Mouse (Mus musculus) hindbrain, postnatal 0 days (tissue): ENCODE measurements around the gene Gpr152. TPM values are rescaled to one million over a fixed set of nuclear protein-coding genes. Genes with fewer than 3 reads are reported as not detected.
"Not testable (repeated sequence)": the region's sequence is repeated elsewhere in the genome, so short reads cannot be mapped to it uniquely, and the experiment has no call there.

Experiments used
- ATAC-seq: fragments of 200-750 bp; cut with Nextera tagmentation; 2 replicates; pipeline ENCODE4 v1.8.0; 2017; ENCODE audit warnings: mild to moderate bottlenecking, moderate TSS enrichment, moderate library complexity
- DNase-seq: peaks from one replicate; pipeline ENCODE4 v3.0.0-alpha.2; 2015; ENCODE audit warnings: low spot score
- H3K27ac ChIP-seq: fragments of 300-500 bp; sonication (generic); 2 replicates; pipeline ENCODE4 v1.5.1; 2014; ENCODE audit warnings: mild to moderate bottlenecking
- H3K27me3 ChIP-seq: fragments of 300-500 bp; sonication (generic); 2 replicates; pipeline ENCODE4 v1.6.1; 2014; ENCODE audit warnings: low read length, mixed read lengths; ENCODE audit not compliant: insufficient read depth
- H3K36me3 ChIP-seq: fragments of 300-500 bp; sonication (generic); 2 replicates; pipeline ENCODE4 v1.6.1; 2014; ENCODE audit warnings: low read length, mixed read lengths; ENCODE audit not compliant: insufficient read depth
- H3K4me1 ChIP-seq: fragments of 300-500 bp; sonication (generic); 2 replicates; pipeline ENCODE4 v1.6.1; 2014; ENCODE audit warnings: antibody characterized with exemption, low read length, mixed read lengths; ENCODE audit not compliant: insufficient read depth
- H3K4me2 ChIP-seq: fragments of 300-500 bp; sonication (generic); 2 replicates; pipeline ENCODE4 v1.6.1; 2014; ENCODE audit warnings: low read depth, mild to moderate bottlenecking, low read length, moderate library complexity, mixed read lengths
- H3K4me3 ChIP-seq: fragments of 300-500 bp; sonication (generic); 2 replicates; pipeline ENCODE4 v1.5.1; 2014; ENCODE audit warnings: low read length
- H3K9ac ChIP-seq: fragments of 300-500 bp; sonication (generic); replicated peaks from 2 replicates; pipeline ENCODE4 v1.6.1; 2014; ENCODE audit warnings: mild to moderate bottlenecking, low read length, moderate library complexity, mixed read lengths
- H3K9me3 ChIP-seq: fragments of 300-500 bp; sonication (generic); 2 replicates; pipeline ENCODE4 v1.6.1; 2016; ENCODE audit warnings: low read length, mixed read lengths
- CTCF ChIP-seq: IDR thresholded peaks from 2 replicates; pipeline ENCODE4 v1.5.1; 2016; ENCODE audit warnings: antibody characterized with exemption, control low read depth, low read depth
- WGBS: fragments of 180-500 bp; shearing (Covaris S2); extraction: QIAGEN DNeasy Blood & Tissue Kit; methylation state at CpG from one replicate; pipeline ENCODE4 v1.1.7; 2014; 5-methylcytosine and 5-hydroxymethylcytosine counted together
- polyA plus RNA-seq: library from polyadenylated mRNA; unstranded; fragments of >200 nt; fragmentation: Nextera tagmentation; extraction: Ambion mirVana; gene quantifications from 2 replicates; pipeline ENCODE4 v1.2.1, GENCODE M21; 2015
- total RNA-seq: library from RNA; depleted of rRNA; stranded (reverse); fragments of >200 nt; gene quantifications from 2 replicates; pipeline ENCODE4 v1.2.3, GENCODE M21; 2014

Gpr152 gene
- total and polyA plus RNA-seq, 2 experiments from 2014 or later, result 0.05 to 0.37 TPM

GRCm38 (mm10) chr19:4126759-4127495 is 12.7 kb upstream of the Gpr152 start:
- peak overlapping the region; percentile 86; the same call in 1 of the 2 replicates for H3K27ac ChIP-seq
- no peak for ATAC-seq

GRCm38 (mm10) chr19:4129462-4129861 is 10.1 kb upstream of the Gpr152 start:
- DNase-seq (no peak), ATAC-seq (no peak)
- TF ChIP-seq CTCF, result no peak
- H3K9ac ChIP-seq, result no peak overlapping the region
- no peaks in the 10 kb centered on the region for H3K27me3 ChIP-seq
- H3K4me2 ChIP-seq, result no peak overlapping the region
- WGBS, result 90% methylated on average over 7 of the region's 7 CpGs
- no peak overlapping the region for H3K27ac ChIP-seq
- no peaks in the 10 kb centered on the region for H3K9me3 ChIP-seq
- no peak overlapping the region for H3K4me3 ChIP-seq
- H3K4me1 ChIP-seq, result peaks cover 7% of the 10 kb centered on the region; the same call in 1 of the 2 replicates
- H3K36me3 ChIP-seq, result peaks cover 34% of the 10 kb centered on the region

More at GRCm38 (mm10) chr19:4126759-4127495, 12.7 kb upstream of the Gpr152 start:
- peaks cover 7% of the 10 kb centered on the region; the same call in 1 of the 2 replicates for H3K4me1 ChIP-seq
- H3K9ac ChIP-seq, result peak overlapping the region; percentile 92
- no peak for TF ChIP-seq CTCF
- peak overlapping the region; percentile 70 for H3K4me2 ChIP-seq
- DNase-seq, result no peak
- H3K36me3 ChIP-seq, result peaks cover 23% of the 10 kb centered on the region
- no peaks in the 10 kb centered on the region for H3K27me3 ChIP-seq
- peak overlapping the region; percentile 84 for H3K4me3 ChIP-seq
- H3K9me3 ChIP-seq, result no peaks in the 10 kb centered on the region
- WGBS, result 56% methylated on average over 7 of the region's 7 CpGs

- DNase-seq, result no peak
- H3K9ac ChIP-seq, result no peak overlapping the region
- H3K36me3 ChIP-seq, result peaks cover 34% of the 10 kb centered on the region
- WGBS, result 86% methylated on average over 4 of the region's 4 CpGs
- no peaks in the 10 kb centered on the region for H3K9me3 ChIP-seq
- TF ChIP-seq CTCF, result no peak
- no peak overlapping the region for H3K4me2 ChIP-seq
- no peaks in the 10 kb centered on the region for H3K27me3 ChIP-seq
- H3K4me3 ChIP-seq, result no peak overlapping the region
- peaks cover 7% of the 10 kb centered on the region; the same call in 1 of the 2 replicates for H3K4me1 ChIP-seq
- ATAC-seq, result no peak
- no peak overlapping the region for H3K27ac ChIP-seq
Measured at GRCm38 (mm10) chr19:4130106-4130505, 9.5 kb upstream of the Gpr152 start.

- TF ChIP-seq CTCF, result no peak
- 89% methylated on average over 5 of the region's 5 CpGs for WGBS
- no peak overlapping the region for H3K4me3 ChIP-seq
- no peak overlapping the region for H3K4me2 ChIP-seq
- no peak for ATAC-seq
- peaks cover 7% of the 10 kb centered on the region; the same call in 1 of the 2 replicates for H3K4me1 ChIP-seq
- H3K9ac ChIP-seq, result no peak overlapping the region
- H3K36me3 ChIP-seq, result peaks cover 34% of the 10 kb centered on the region
- H3K27ac ChIP-seq, result no peak overlapping the region
- H3K9me3 ChIP-seq, result no peaks in the 10 kb centered on the region
- no peak for DNase-seq
- H3K27me3 ChIP-seq, result no peaks in the 10 kb centered on the region
Measured at GRCm38 (mm10) chr19:4131075-4131474, 8.5 kb upstream of the Gpr152 start.

GRCm38 (mm10) chr19:4131768-4132167 is 7.8 kb upstream of the Gpr152 start:
- ATAC-seq, result no peak
- H3K9me3 ChIP-seq, result no peaks in the 10 kb centered on the region
- peaks cover 34% of the 10 kb centered on the region for H3K36me3 ChIP-seq
- no peak overlapping the region for H3K4me2 ChIP-seq
- peaks cover 4% of the 10 kb centered on the region; the same call in 1 of the 2 replicates for H3K4me1 ChIP-seq
- H3K27me3 ChIP-seq, result no peaks in the 10 kb centered on the region
- H3K9ac ChIP-seq, result no peak overlapping the region
- no peak overlapping the region for H3K4me3 ChIP-seq
- TF ChIP-seq CTCF, result no peak; the same call in 1 of the 2 replicates
- 82% methylated on average over 2 of the region's 2 CpGs for WGBS
- no peak for DNase-seq
- no peak overlapping the region for H3K27ac ChIP-seq

GRCm38 (mm10) chr19:4134354-4134753 is 5.2 kb upstream of the Gpr152 start:
- Histone ChIP-seq H3K4me2 (no peak overlapping the region), H3K9ac (no peak overlapping the region), H3K4me1 (no peaks in the 10 kb centered on the region), H3K27me3 (no peaks in the 10 kb centered on the region), H3K4me3 (no peak overlapping the region), H3K9me3 (no peaks in the 10 kb centered on the region), H3K27ac (no peak overlapping the region), H3K36me3 (peaks cover 26% of the 10 kb centered on the region)
- no peak for TF ChIP-seq CTCF
- WGBS, result 90% methylated on average over 4 of the region's 4 CpGs
- no peak for ATAC-seq
- no peak for DNase-seq

- not testable (repeated sequence) for H3K4me1 ChIP-seq, ATAC-seq, H3K4me2 ChIP-seq, H3K9me3 ChIP-seq, DNase-seq, H3K27ac ChIP-seq, H3K27me3 ChIP-seq, H3K4me3 ChIP-seq, H3K9ac ChIP-seq
- 85% methylated on average over 6 of the region's 6 CpGs for WGBS
- peaks cover 22% of the 10 kb centered on the region for H3K36me3 ChIP-seq
Measured at GRCm38 (mm10) chr19:4135229-4135962, 4.2 kb upstream of the Gpr152 start.
